Mouse (Mus musculus): ENCODE results near the gene Zkscan14. TPM values are rescaled to one million over a fixed set of nuclear protein-coding genes. Genes with fewer than 3 reads are reported as not detected.

The Zkscan14 gene
- polyA plus RNA-seq, 1 experiment from 2014 or later: 5.9 TPM

DNA sequence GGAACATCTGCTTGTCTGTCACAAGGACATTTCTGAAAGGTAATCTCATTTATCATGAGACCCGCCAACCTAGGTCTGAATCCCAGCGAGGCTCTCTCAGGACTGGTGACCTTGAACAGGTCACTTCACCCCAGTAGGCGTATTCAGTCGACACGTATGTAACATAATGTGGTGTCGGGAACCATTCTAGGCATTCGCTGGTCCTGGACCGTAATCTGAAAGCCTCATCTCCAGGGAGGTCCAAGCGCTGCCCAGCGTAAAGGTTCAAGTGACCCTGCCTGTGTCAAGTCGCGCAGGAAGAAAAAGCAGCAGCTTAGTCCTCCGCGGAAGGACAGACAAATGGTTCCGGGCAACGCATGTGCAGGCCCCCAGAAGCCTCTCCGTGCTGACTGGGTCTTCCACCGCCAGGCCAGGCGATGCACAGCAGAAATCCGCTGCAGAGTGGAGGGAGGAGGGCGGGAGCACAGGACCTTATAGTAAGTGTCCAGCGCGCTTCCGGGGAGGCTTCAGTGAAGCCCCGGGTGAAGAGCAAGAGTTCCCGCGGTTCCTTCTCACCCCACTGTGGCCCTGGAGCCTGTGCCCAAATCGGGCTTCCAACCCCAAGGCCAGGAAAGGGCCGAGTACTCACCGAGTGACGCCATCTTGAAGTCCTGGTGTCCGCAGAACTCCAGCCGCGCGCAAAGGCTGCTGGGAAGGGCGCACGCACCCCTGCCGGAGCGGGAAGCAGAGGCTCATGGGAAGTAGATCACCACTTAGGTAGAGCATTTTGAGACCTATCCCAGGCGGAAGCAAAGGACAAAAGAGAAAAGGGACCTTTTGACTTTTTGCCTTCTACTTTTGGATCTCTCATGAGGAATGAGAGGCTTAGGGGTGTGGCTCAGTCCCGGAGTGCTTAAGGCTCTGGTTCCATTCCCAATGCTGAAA, 10.5 kb downstream of the Zkscan14 start:
- Histone ChIP-seq H3K4me3 (peak overlapping the region; percentile 89), H3K36me3 (replicated peaks) (peaks cover 54% of the 10 kb centered on the region), H3K27me3 (ENCODE audit: poor library complexity, severe bottlenecking) (no peaks in the 10 kb centered on the region), H3K27ac (peak overlapping the region; percentile 96), H3K9me3 (no peaks in the 10 kb centered on the region), H3K4me1 (peaks cover 19% of the 10 kb centered on the region)
- 1% methylated on average over 41 of the region's 41 CpGs for WGBS
- DNase-seq (ENCODE audit: extremely low spot score, low spot score): peak; percentile 92

DNA sequence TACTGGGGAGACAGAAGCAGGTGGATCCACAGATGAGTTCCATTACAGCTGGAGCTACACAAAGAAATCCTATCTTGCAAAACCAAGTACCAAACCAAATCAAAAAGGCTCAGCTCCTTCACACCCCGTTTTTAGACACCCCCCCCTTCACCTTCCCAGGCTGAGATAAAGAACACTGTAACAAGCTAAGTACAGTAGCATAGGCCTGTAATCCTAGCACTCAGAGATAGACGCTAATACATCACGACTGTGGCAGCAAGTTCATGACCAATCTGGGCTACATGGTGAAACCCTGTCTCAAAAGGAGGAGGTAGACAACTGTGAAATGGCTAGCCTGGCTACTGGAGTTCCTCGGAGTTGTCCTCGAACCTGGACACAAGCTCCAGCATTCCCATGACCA, 11.3 kb downstream of the Zkscan14 start:
- H3K9me3 ChIP-seq: no peaks in the 10 kb centered on the region
- no peak for DNase-seq (ENCODE audit: extremely low spot score, low spot score)
- H3K36me3 ChIP-seq (replicated peaks): peaks cover 54% of the 10 kb centered on the region
- H3K4me3 ChIP-seq: peak overlapping the region; percentile 89
- H3K27me3 ChIP-seq (ENCODE audit: poor library complexity, severe bottlenecking): no peaks in the 10 kb centered on the region
- H3K4me1 ChIP-seq: peaks cover 19% of the 10 kb centered on the region
- 60% methylated on average over 5 of the region's 5 CpGs for WGBS
- H3K27ac ChIP-seq: peak overlapping the region; percentile 96

- Histone ChIP-seq H3K27ac (no peak overlapping the region), H3K9me3 (no peaks in the 10 kb centered on the region), H3K36me3 (replicated peaks) (peaks cover 54% of the 10 kb centered on the region), H3K4me3 (no peak overlapping the region), H3K27me3 (ENCODE audit: poor library complexity, severe bottlenecking) (no peaks in the 10 kb centered on the region), H3K4me1 (peaks cover 19% of the 10 kb centered on the region)
- no peak for DNase-seq (ENCODE audit: extremely low spot score, low spot score)
- 93% methylated on average over 6 of the region's 6 CpGs for WGBS
Measured at GRCm38 (mm10) chr5:145189416-145189815, 12.3 kb downstream of the Zkscan14 start.

- Histone ChIP-seq H3K27ac (no peak overlapping the region), H3K27me3 (ENCODE audit: poor library complexity, severe bottlenecking) (no peaks in the 10 kb centered on the region), H3K36me3 (replicated peaks) (peaks cover 90% of the 10 kb centered on the region), H3K4me3 (no peak overlapping the region), H3K9me3 (no peaks in the 10 kb centered on the region), H3K4me1 (peaks cover 6% of the 10 kb centered on the region)
- DNase-seq (ENCODE audit: extremely low spot score, low spot score): no peak
- 89% methylated on average over 2 of the region's 2 CpGs for WGBS
Measured at GRCm38 (mm10) chr5:145185244-145185643, 16.4 kb downstream of the Zkscan14 start.

- no peaks in the 10 kb centered on the region for H3K27me3 ChIP-seq (ENCODE audit: poor library complexity, severe bottlenecking)
- 88% methylated on average over 18 of the region's 18 CpGs for WGBS
- peaks cover 100% of the 10 kb centered on the region for H3K36me3 ChIP-seq (replicated peaks)
- H3K4me1 ChIP-seq: no peaks in the 10 kb centered on the region
- no peaks in the 10 kb centered on the region for H3K9me3 ChIP-seq
- no peak overlapping the region for H3K27ac ChIP-seq
- no peak overlapping the region for H3K4me3 ChIP-seq
- DNase-seq (ENCODE audit: extremely low spot score, low spot score): no peak
Measured at GRCm38 (mm10) chr5:145178461-145178980, 23.1 kb downstream of the Zkscan14 start.

DNA sequence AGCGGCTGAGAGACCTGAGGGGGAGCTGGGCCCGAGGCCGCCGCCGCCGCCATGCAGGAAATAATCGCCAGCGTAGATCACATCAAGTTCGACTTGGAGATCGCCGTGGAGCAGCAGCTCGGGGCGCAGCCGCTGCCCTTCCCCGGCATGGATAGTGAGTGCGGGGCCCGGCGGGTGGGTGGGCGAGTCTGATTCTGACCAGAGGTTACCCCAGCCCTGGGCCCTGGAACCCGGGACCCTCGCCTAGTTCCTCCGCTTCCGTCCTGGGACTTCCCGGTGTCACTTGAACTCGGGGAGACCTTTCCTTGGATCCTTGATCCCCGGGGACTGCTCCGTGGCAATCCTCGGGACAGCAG, 34.4 kb downstream of the Zkscan14 start:
- Histone ChIP-seq H3K27ac (peak overlapping the region; percentile 93), H3K4me1 (peaks cover 25% of the 10 kb centered on the region), H3K9me3 (no peaks in the 10 kb centered on the region), H3K27me3 (ENCODE audit: poor library complexity, severe bottlenecking) (no peaks in the 10 kb centered on the region), H3K36me3 (replicated peaks) (peaks cover 56% of the 10 kb centered on the region), H3K4me3 (peak overlapping the region; percentile 89)
- DNase-seq (ENCODE audit: extremely low spot score, low spot score): no peak
- 0% methylated on average over 28 of the region's 28 CpGs for WGBS

GRCm38 (mm10) chr5:145166536-145167305, 34.9 kb downstream of the Zkscan14 start, which contains the start of the genes Ptcd1 and Cpsf4:
Ptcd1 (minus strand) TSS chr5:145167108.
Cpsf4 (plus strand) TSS chr5:145167213.
- peak within 1 kb of the TSS; percentile 93 for H3K27ac ChIP-seq
- H3K4me3 ChIP-seq: peak within 1 kb of the TSS; percentile 89
- H3K9me3 ChIP-seq: no peaks in the 10 kb centered on the region
- H3K27me3 ChIP-seq (ENCODE audit: poor library complexity, severe bottlenecking): no peaks in the 10 kb centered on the region
- H3K4me1 ChIP-seq: peaks cover 25% of the 10 kb centered on the region
- peaks cover 56% of the 10 kb centered on the region for H3K36me3 ChIP-seq (replicated peaks)
- WGBS: under 1% methylated on average over 51 of the region's 51 CpGs
- peak; percentile 100 for DNase-seq (ENCODE audit: extremely low spot score, low spot score)

- Histone ChIP-seq H3K27ac (no peak overlapping the region), H3K4me1 (peaks cover 25% of the 10 kb centered on the region), H3K27me3 (ENCODE audit: poor library complexity, severe bottlenecking) (no peaks in the 10 kb centered on the region), H3K4me3 (no peak overlapping the region; the same call in 1 of the 2 replicates), H3K9me3 (no peaks in the 10 kb centered on the region), H3K36me3 (replicated peaks) (peaks cover 56% of the 10 kb centered on the region)
- no peak for DNase-seq (ENCODE audit: extremely low spot score, low spot score)
- WGBS: 91% methylated on average over 15 of the region's 15 CpGs
Measured at GRCm38 (mm10) chr5:145165184-145165583, 36.5 kb downstream of the Zkscan14 start.

- 76% methylated on average over 3 of the region's 3 CpGs for WGBS
- DNase-seq (ENCODE audit: extremely low spot score, low spot score): no peak
- Histone ChIP-seq H3K4me1 (peaks cover 25% of the 10 kb centered on the region), H3K27me3 (ENCODE audit: poor library complexity, severe bottlenecking) (no peaks in the 10 kb centered on the region), H3K4me3 (no peak overlapping the region; the same call in 1 of the 2 replicates), H3K27ac (no peak overlapping the region), H3K9me3 (no peaks in the 10 kb centered on the region), H3K36me3 (replicated peaks) (peaks cover 56% of the 10 kb centered on the region)
Measured at GRCm38 (mm10) chr5:145164710-145165109, 37.0 kb downstream of the Zkscan14 start.

- Histone ChIP-seq H3K9me3 (no peaks in the 10 kb centered on the region), H3K27me3 (ENCODE audit: poor library complexity, severe bottlenecking) (no peaks in the 10 kb centered on the region), H3K27ac (no peak overlapping the region), H3K4me1 (peaks cover 9% of the 10 kb centered on the region), H3K4me3 (no peak overlapping the region), H3K36me3 (replicated peaks) (peaks cover 84% of the 10 kb centered on the region)
- 95% methylated on average over 14 of the region's 14 CpGs for WGBS
- no peak for DNase-seq (ENCODE audit: extremely low spot score, low spot score)
Measured at GRCm38 (mm10) chr5:145161361-145161760, 40.3 kb downstream of the Zkscan14 start.

DNA sequence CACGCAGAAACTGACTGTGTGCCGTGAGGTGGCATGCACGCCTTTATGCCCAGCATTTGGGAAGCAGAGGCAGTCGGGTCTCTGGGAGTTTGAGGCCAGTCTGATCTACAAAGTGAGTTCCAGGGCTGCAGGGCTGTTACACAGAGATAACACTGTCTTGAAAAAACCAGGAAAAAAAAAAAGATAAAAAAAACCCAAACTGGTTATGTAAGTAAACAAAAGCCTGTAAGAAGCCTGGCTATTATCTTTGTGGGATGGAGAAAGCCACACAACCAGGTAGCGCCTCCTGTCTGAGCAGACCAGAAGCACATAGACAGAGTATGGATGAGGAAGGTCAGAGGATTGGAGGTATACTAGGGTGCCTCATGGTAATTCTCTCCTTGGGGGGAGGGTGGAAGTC, 49.0 kb downstream of the Zkscan14 start:
- Histone ChIP-seq H3K27me3 (ENCODE audit: poor library complexity, severe bottlenecking) (no peaks in the 10 kb centered on the region), H3K9me3 (no peaks in the 10 kb centered on the region), H3K27ac (no peak overlapping the region), H3K4me1 (no peaks in the 10 kb centered on the region), H3K36me3 (replicated peaks) (peaks cover 97% of the 10 kb centered on the region), H3K4me3 (no peak overlapping the region)
- WGBS: 92% methylated on average over 5 of the region's 5 CpGs
- no peak for DNase-seq (ENCODE audit: extremely low spot score, low spot score)

DNA sequence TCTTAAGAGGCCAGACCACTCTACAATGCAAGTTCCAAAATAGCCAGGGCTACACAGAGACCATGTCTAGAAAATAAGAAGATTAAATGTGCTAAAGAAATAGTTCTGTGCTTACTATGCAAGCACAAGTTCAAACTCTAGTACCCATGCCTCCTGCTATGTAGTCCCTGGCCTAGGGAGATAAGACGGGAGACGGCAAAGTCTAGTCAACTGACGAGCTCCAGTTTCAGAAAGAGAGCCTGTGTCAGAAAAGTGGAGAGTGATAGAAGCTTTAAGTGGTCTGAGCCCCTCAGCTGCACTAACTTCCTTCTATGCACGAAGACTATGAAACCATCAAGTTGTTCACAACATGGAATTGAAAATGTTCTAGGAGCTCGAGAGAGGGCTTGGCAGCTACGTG, 52.4 kb downstream of the Zkscan14 start:
- DNase-seq (ENCODE audit: extremely low spot score, low spot score): no peak
- Histone ChIP-seq H3K4me1 (no peaks in the 10 kb centered on the region), H3K27me3 (ENCODE audit: poor library complexity, severe bottlenecking) (no peaks in the 10 kb centered on the region), H3K36me3 (replicated peaks) (peaks cover 100% of the 10 kb centered on the region), H3K4me3 (no peak overlapping the region), H3K9me3 (no peaks in the 10 kb centered on the region), H3K27ac (no peak overlapping the region)
- 94% methylated on average over 6 of the region's 6 CpGs for WGBS
